Mouse (Mus musculus) bone marrow, adult 2 months (tissue): ENCODE results near the gene Btbd16.

Experiments
- CTCF ChIP-seq: fragments of 200-500 bp; IDR thresholded peaks from 2 replicates; pipeline ENCODE4 v1.5.1; 2011; ENCODE audit warnings: low read length, control low read depth; ENCODE audit not compliant: control insufficient read depth, insufficient read depth
- POLR2A ChIP-seq: fragments of 200-500 bp; IDR thresholded peaks from 2 replicates; pipeline ENCODE4 v1.6.1; 2011; ENCODE audit warnings: low read depth, mild to moderate bottlenecking, control low read depth, low read length, borderline replicate concordance; ENCODE audit not compliant: control insufficient read depth

DNA sequence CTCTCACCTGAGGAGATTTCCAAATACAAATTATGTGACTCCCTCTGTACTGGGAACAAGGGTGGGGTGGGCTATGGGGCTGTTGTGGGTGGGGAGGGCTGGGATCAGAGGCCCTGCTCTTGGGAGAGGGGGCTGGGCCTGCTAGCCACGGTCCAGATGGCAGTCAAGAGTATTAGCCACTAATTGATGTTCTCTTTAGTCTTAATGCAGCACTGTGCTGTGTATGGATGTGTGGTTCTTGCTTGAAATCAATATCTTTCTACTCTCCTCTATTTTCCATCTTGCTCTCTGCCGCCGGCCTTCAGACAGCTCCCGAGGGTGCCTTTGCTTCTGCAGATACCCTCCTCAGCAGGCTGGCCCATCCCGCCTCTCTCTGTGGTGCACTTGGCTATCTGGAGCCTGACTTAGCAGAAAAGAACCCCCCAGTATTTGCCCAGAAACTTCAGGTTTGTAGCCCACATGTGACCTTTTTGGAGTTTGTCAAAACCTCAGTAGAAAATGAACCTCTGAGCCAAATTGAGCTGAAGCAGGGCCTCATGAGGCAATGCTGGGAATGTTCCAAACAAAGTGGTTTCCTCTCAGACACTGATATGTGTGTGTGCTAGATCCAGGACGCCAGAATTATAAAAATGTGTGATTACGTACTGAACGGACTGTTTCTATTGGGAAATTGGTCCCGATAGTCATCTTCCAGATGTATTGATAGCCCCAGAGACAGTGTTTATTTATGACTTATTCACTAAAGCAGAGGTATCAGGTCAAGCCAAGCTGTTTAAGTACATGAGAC is 30.4 kb upstream of the Btbd16 start:
- TF ChIP-seq CTCF (no peak), POLR2A (no peak)
